13 mouse cellular contexts compared by ENCODE assay signal in genomic region chr2:6241446-6241845, GRCm38 (mm10).
"Had no signal": no experiment of that assay in that cellular context is flagged by ENCODE, and none has a peak within 500 bp of the region (broad histone marks: within the 10 kb centered on the region; RNA-seq: fewer than 3 reads in every experiment).

No protein-coding gene starts in this region.

- DNase-seq: gastrocnemius, adult 2 months; gastrocnemius, postnatal 10 days; gastrocnemius, postnatal 25 days; heart, adult 18-20 months; heart, postnatal 10 days; kidney, adult 11 months; kidney, adult 2 months; kidney, adult 9 months; kidney, postnatal 14 days; kidney, postnatal 36 days; layer of hippocampus, adult 9-11 months; layer of hippocampus, postnatal 36 days; left cerebral cortex, postnatal 4 days had no signal
